Mouse (Mus musculus) forebrain, embryonic 10.5 days (tissue): ENCODE data around the gene Gchfr. TPM values are rescaled to one million over a fixed set of nuclear protein-coding genes. Genes with fewer than 3 reads are reported as not detected.

ENCODE experiments used
- DNase-seq: peaks from one replicate; pipeline ENCODE4 v3.0.0-alpha.2; 2017; ENCODE audit warnings: low spot score; ENCODE audit errors: extremely low spot score
- H3K27ac ChIP-seq: fragments of 300-500 bp; sonication (generic); 2 replicates; pipeline ENCODE4 v1.5.1; 2016; ENCODE audit warnings: mild to moderate bottlenecking
- H3K27me3 ChIP-seq: fragments of 300-500 bp; sonication (generic); 2 replicates; pipeline ENCODE4 v1.6.1; 2016; ENCODE audit warnings: mild to moderate bottlenecking; ENCODE audit not compliant: poor library complexity, severe bottlenecking
- H3K36me3 ChIP-seq: fragments of 300-500 bp; sonication (generic); replicated peaks from 2 replicates; pipeline ENCODE4 v1.6.1; 2016; ENCODE audit warnings: mild to moderate bottlenecking, moderate library complexity
- H3K4me1 ChIP-seq: fragments of 300-500 bp; sonication (generic); 2 replicates; pipeline ENCODE4 v1.6.1; 2016
- H3K4me3 ChIP-seq: fragments of 300-500 bp; sonication (generic); 2 replicates; pipeline ENCODE4 v1.5.1; 2016; ENCODE audit warnings: mild to moderate bottlenecking, moderate library complexity
- H3K9me3 ChIP-seq: fragments of 300-500 bp; sonication (generic); 2 replicates; pipeline ENCODE4 v1.6.1; 2016; ENCODE audit warnings: mild to moderate bottlenecking, moderate library complexity
- WGBS: fragments of 180-500 bp; shearing (Covaris S2); methylation state at CpG from one replicate; pipeline ENCODE4 v1.1.7; 2016; 5-methylcytosine and 5-hydroxymethylcytosine counted together
- polyA plus RNA-seq: library from polyadenylated mRNA; unstranded; fragments of >200 nt; fragmentation: Nextera tagmentation; extraction: Ambion mirVana; gene quantifications from 2 replicates; pipeline ENCODE4 v1.2.1, GENCODE M21; 2016

The Gchfr gene
- polyA plus RNA-seq = 5.6 and 6.2 TPM in 2 replicates

GRCm38 (mm10) chr2:119166901-119167865 lies at the start of gene Gchfr:
Gchfr (plus strand) TSS chr2:119167773.
- under 1% methylated on average over 60 of the region's 60 CpGs for WGBS
- DNase-seq = peak; percentile 72
- peaks cover 3% of the 10 kb centered on the region for H3K36me3 ChIP-seq
- peak within 1 kb of the TSS; percentile 70 for H3K4me3 ChIP-seq
- H3K27ac ChIP-seq = 0 out of 2 replicates have a peak within 1 kb of the TSS, but pooled peaks have one; percentile 3
- peaks cover 26% of the 10 kb centered on the region for H3K4me1 ChIP-seq
- peaks cover 57% of the 10 kb centered on the region for H3K27me3 ChIP-seq
- H3K9me3 ChIP-seq = no peaks in the 10 kb centered on the region

- 89% methylated on average over 5 of the region's 5 CpGs for WGBS
- no peak for DNase-seq
- no peak overlapping the region for H3K27ac ChIP-seq
- H3K27me3 ChIP-seq = no peaks in the 10 kb centered on the region
- peaks cover 100% of the 10 kb centered on the region for H3K36me3 ChIP-seq
- no peaks in the 10 kb centered on the region for H3K4me1 ChIP-seq
- no peak overlapping the region for H3K4me3 ChIP-seq
- H3K9me3 ChIP-seq = no peaks in the 10 kb centered on the region
These were observed 31.2 kb upstream of the Gchfr start for GRCm38 (mm10) chr2:119136346-119136898.

DNA sequence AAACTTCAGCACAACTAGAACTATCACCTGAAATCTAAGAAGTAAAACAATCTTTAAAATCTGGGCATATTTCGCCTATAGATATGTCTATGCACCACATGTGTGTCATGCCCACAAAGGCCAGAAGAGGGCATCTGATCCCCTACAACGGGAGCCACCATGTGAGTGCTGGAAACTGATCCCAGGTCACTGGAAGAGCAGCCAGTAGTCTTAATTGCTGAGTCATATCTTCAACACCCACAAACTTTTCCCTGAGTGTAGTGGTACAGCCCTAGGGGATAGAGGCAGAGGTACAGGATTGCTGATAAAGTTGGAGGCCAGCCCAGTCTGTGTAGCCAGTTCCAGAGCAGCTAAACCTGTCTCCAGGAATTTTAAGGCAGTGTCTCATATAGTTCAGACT lies 22.4 kb upstream of the Gchfr start:
- Histone ChIP-seq H3K27me3 (no peaks in the 10 kb centered on the region), H3K4me3 (no peak overlapping the region), H3K9me3 (peaks cover 3% of the 10 kb centered on the region; the same call in 1 of the 2 replicates), H3K36me3 (peaks cover 97% of the 10 kb centered on the region), H3K4me1 (no peaks in the 10 kb centered on the region), H3K27ac (no peak overlapping the region)
- DNase-seq = no peak
- 89% methylated on average over 2 of the region's 2 CpGs for WGBS

GRCm38 (mm10) chr2:119146435-119146834 lies 21.1 kb upstream of the Gchfr start:
- no peak for DNase-seq
- H3K4me1 ChIP-seq = no peaks in the 10 kb centered on the region
- no peaks in the 10 kb centered on the region for H3K27me3 ChIP-seq
- 88% methylated on average over 6 of the region's 6 CpGs for WGBS
- H3K36me3 ChIP-seq = peaks cover 97% of the 10 kb centered on the region
- H3K9me3 ChIP-seq = peaks cover 3% of the 10 kb centered on the region; the same call in 1 of the 2 replicates
- H3K27ac ChIP-seq = no peak overlapping the region
- H3K4me3 ChIP-seq = no peak overlapping the region

DNA sequence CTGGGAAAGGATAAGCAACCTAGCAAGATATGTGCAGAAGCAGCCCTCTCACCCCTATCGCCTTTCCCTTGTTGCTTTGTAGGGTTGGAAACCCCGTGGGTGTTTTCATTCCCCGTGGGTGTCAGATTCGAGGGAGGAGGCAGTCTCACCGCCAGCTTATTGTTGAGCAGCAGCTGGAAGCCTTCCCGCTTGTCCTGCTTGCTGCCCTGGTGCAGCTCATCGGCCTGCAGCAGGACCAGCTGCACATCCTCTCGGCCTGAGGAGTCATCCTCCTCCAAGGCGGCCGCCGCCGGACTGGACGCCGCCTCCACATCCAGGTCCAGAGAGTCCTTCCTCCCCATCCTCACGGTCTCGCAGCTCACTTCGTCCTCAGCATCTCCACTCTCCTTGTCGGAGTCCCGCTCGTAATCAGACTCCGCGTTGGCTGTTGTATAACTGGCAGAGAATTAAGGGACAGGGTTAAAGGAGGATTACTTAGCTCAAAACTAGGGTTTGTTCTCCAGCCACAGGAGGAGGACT lies 20.4 kb upstream of the Gchfr start:
- WGBS = 85% methylated on average over 22 of the region's 22 CpGs
- no peaks in the 10 kb centered on the region for H3K4me1 ChIP-seq
- no peaks in the 10 kb centered on the region for H3K27me3 ChIP-seq
- no peak for DNase-seq
- no peak overlapping the region for H3K4me3 ChIP-seq
- peaks cover 3% of the 10 kb centered on the region; the same call in 1 of the 2 replicates for H3K9me3 ChIP-seq
- H3K27ac ChIP-seq = no peak overlapping the region
- peaks cover 97% of the 10 kb centered on the region for H3K36me3 ChIP-seq

DNA sequence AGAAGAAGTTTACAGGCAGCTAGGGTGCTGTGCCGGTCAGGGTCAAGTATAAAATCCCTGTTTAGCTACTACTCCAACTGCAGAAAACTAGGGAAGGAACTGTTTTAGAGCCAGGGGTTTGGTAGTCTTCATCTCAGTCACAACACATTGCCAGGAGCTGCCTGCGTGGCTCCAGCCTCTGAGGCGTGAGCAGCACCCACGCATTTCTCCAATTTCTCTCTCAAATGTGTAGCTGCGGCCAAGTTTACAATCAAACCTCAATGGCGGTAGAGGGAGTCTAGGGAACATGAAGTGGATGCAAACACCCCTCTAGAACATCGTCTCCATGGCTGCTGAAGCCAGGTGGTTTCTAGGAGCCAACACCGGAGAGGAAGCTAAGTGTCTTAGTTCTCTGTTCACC lies 19.8 kb upstream of the Gchfr start:
- no peaks in the 10 kb centered on the region for H3K4me1 ChIP-seq
- 93% methylated on average over 8 of the region's 8 CpGs for WGBS
- no peak overlapping the region for H3K27ac ChIP-seq
- no peak overlapping the region for H3K4me3 ChIP-seq
- DNase-seq = no peak
- no peaks in the 10 kb centered on the region for H3K27me3 ChIP-seq
- peaks cover 3% of the 10 kb centered on the region; the same call in 1 of the 2 replicates for H3K9me3 ChIP-seq
- peaks cover 97% of the 10 kb centered on the region for H3K36me3 ChIP-seq

DNA sequence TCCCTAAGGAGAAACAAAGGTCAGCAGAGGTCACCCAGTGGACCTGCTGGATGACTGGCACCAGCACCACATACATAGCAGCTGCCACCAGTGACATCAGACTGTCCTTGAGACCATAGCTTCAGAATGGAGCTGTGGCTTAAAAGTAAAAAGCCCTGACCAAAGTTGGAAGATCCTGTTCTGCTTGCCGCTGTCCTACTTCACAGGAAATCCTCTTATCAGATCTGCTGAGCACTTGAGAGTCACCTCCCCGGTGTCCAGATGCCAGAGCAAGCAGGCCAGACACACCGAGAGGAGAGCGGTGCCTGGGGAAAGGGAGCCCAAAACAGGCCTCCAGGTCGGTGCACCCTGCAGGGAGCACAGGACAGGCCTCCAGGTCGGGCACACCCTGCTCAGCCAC lies 15.3 kb upstream of the Gchfr start:
- Histone ChIP-seq H3K9me3 (no peaks in the 10 kb centered on the region), H3K4me3 (no peak overlapping the region), H3K27me3 (no peaks in the 10 kb centered on the region), H3K36me3 (peaks cover 74% of the 10 kb centered on the region), H3K4me1 (peaks cover 18% of the 10 kb centered on the region), H3K27ac (no peak overlapping the region)
- WGBS = 88% methylated on average over 6 of the region's 6 CpGs
- DNase-seq = no peak

- Histone ChIP-seq H3K4me1 (peaks cover 22% of the 10 kb centered on the region), H3K4me3 (no peak overlapping the region), H3K27ac (no peak overlapping the region), H3K9me3 (no peaks in the 10 kb centered on the region), H3K36me3 (peaks cover 49% of the 10 kb centered on the region), H3K27me3 (no peaks in the 10 kb centered on the region)
- no peak for DNase-seq
- WGBS = 78% methylated on average over 2 of the region's 2 CpGs
These were observed 12.9 kb upstream of the Gchfr start for GRCm38 (mm10) chr2:119154683-119155082.

DNA sequence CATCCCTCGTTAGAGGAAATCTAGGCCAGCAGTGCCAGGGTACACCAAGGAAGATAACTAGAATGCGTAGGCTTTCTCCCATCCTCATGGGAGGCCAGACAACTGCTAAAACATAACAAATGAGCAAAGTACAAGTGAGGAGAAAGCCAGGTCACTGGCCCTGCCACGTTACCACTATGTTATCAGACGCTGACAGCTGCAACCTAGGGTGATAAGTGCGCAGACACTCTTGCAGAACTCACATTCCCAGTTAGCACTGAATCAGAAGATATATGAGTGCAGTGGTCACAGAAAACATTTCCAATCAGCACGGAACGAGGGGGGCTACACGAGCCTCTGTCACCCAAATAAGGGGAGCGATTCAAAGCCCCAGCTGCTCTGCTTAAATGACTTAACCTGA lies 12.2 kb upstream of the Gchfr start:
- no peak overlapping the region for H3K27ac ChIP-seq
- peaks cover 22% of the 10 kb centered on the region for H3K4me1 ChIP-seq
- WGBS = 90% methylated on average over 9 of the region's 9 CpGs
- H3K9me3 ChIP-seq = no peaks in the 10 kb centered on the region
- peak overlapping the region; percentile 91 for H3K4me3 ChIP-seq
- no peak for DNase-seq
- H3K27me3 ChIP-seq = no peaks in the 10 kb centered on the region
- peaks cover 42% of the 10 kb centered on the region for H3K36me3 ChIP-seq

- H3K4me3 ChIP-seq = peak overlapping the region; percentile 91
- peak overlapping the region; percentile 90 for H3K27ac ChIP-seq
- peaks cover 34% of the 10 kb centered on the region for H3K36me3 ChIP-seq
- H3K9me3 ChIP-seq = no peaks in the 10 kb centered on the region
- H3K4me1 ChIP-seq = peaks cover 25% of the 10 kb centered on the region
- H3K27me3 ChIP-seq = no peaks in the 10 kb centered on the region
- no peak for DNase-seq
- 8% methylated on average over 34 of the region's 34 CpGs for WGBS
These were observed 11.4 kb upstream of the Gchfr start for GRCm38 (mm10) chr2:119156081-119156680.

DNA sequence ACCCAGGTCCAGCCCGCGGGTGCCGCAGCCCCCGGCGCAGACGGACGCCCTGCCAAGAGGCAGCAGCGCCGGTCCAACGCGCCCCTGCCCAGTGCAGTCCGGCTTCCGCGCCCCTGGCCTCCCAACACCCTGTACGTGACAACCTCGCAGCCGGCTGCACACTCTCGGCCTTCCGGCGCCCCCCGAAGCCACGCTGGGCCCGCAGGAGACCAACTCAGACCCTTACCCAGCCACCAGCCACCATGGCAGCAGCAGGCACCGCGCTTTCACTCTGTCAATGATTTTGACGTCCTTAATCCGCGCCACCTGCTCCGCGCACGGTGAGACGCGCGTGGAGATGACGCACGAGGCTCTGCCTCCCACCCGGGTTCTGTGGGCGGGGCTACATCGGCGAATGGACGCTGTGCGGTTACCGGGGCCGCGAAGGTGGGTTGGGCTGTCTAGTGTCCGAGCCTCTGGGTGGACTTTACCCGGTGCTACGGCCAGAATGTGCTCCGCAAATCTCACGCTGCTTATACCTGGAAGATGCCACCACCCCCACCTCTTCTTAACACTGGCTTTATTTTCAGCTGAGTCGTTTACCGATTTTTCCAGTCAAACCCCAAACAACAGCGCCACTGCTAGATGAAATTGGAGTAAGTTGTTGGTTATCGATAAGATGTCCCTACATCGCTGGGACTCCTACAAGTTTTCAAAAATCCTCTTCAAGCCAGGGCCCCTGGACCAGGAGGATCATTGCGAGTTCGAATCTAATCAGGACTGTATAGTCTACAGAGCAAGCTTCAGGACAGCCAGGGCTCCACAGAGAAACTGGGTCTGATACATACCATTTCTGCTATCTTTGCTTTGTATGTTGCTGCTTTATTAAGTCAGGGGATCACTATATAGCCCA lies 10.6 kb upstream of the Gchfr start, which contains the start of gene Rmdn3:
Gene Rmdn3, minus strand, starts transcription at position 354 of the 892 bp plus-strand sequence.
- peaks cover 27% of the 10 kb centered on the region for H3K36me3 ChIP-seq
- H3K9me3 ChIP-seq = no peaks in the 10 kb centered on the region
- H3K27ac ChIP-seq = peak within 1 kb of the TSS; percentile 90
- WGBS = under 1% methylated on average over 56 of the region's 57 CpGs
- H3K27me3 ChIP-seq = no peaks in the 10 kb centered on the region
- H3K4me1 ChIP-seq = peaks cover 31% of the 10 kb centered on the region
- H3K4me3 ChIP-seq = peak within 1 kb of the TSS; percentile 91
- peak; percentile 91 for DNase-seq

- H3K9me3 ChIP-seq = no peaks in the 10 kb centered on the region
- no peak for DNase-seq
- no peaks in the 10 kb centered on the region for H3K27me3 ChIP-seq
- H3K4me1 ChIP-seq = peaks cover 31% of the 10 kb centered on the region
- peaks cover 18% of the 10 kb centered on the region for H3K36me3 ChIP-seq
- H3K27ac ChIP-seq = no peak overlapping the region
- peak overlapping the region; percentile 91; the same call in 1 of the 2 replicates for H3K4me3 ChIP-seq
These were observed 9.7 kb upstream of the Gchfr start for GRCm38 (mm10) chr2:119157836-119158235.
